Mouse (Mus musculus) retina, embryonic 14.5 days (tissue): ENCODE results near the gene Zcchc2.

Experiments used
- DNase-seq: peaks from one replicate; pipeline ENCODE4 v3.0.0-alpha.2; 2015; ENCODE audit warnings: low spot score

Zcchc2 gene

DNA sequence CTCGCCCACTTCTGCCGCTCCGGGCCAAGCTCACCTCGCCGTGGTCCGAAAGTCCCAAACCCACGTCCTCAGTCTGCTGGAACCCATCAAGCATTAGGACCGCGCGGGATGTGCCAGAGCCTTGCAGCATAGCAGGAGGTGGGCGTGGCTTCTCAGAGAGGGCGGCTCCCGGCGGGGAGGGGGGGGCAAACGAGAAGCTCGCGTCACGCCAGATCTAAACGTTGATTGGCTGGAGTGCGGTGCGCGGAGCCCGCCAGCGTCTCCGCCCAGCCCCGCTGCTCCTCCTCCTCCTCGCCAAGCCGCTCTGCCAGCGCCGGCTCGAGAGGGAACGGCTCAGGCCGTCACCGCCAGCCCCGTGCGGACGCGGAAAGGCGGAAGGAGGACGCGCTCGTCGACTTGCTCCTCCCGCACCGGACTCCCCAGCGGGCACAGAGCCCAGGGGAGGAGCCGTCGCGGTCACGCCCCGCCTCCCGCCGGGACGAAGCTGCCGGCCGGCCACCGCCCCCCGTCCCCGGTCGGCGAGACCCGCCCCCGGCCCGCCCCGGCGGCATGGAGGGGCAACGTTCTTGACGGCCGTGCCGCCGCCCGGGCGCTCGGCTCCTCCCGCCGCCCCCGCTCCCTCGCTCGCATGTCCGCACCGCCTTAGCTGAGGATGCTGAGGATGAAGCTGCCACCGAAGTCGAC is at the start of gene Zcchc2:
Zcchc2 (plus strand) TSS at position 269 of the 684 bp plus-strand sequence.
- DNase-seq = peak; percentile 99

DNA sequence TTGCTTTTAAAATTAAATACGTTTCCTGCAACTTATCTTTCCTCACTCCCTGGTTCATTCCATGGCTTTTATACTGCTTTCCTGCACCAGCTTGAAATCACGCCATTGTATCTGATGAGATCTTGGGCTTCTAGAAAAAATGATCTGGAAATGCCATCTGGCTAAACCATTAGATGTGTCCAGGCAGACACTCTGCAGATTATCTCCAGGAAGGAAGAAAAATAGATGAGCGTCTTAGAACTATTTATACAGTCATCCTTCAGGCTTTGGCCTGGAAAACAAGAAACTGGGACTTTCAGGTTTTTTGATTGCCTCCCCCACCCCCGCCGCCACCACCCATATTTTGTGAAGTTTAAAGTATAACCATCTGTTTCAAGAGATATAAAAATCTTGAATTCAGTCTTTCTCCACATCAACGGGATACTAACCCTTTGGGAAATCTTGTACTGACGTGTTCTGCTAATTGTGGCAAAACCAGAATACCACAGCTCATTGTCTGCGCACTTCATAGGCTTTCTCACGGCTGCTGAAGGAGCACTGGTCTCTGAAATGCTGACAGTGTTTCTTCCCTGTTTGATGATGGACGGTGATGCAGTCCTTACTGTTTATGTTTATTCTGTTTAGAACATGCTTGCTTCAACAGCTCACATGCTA is 45.2 kb upstream of the Zcchc2 start:
- DNase-seq = no peak

DNA sequence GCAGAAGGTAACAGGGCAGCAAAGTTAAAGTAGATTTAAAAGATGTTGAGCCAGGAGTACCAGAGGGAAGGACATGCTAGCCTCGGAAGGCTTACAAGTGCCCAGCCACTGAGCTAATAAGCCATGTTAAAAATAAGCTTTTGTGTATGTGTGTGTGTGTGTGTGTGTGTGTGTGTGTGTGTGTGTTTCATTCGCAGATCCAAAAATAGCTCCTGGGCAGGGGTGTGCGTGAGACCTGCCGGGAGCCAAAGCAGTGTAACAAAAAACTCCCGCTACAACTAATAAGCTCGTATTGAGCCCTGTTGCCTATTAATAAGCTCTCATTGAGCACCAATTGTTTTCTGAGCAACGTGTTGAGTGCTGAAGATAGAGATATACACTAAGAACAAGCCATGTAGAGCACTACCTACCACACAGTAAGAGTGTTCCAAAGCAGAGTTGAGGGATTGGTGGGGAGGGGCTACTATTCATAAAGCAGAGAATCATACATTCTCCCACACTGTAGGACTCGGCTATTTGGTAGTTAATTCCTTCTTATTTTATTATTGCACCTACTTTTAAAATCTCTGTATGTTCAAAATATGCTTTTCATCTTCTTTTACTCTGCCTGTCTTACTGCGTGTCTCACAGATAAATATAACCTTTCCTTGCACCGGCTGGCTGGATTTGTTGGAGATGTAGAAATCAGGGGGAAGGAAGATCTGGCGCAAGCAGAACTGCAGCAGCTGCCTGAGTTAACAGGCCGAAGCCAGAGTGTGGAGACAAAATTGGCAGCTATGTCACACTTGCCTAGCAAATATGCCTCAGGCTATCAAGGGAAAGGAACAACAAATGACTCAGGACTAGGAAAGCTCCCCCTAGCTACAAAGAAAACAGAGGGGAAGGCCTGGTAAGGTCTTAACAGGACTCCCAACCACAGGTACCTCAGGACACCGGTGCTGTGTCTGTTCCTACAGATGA is 43.3 kb upstream of the Zcchc2 start:
- no peak for DNase-seq

DNA sequence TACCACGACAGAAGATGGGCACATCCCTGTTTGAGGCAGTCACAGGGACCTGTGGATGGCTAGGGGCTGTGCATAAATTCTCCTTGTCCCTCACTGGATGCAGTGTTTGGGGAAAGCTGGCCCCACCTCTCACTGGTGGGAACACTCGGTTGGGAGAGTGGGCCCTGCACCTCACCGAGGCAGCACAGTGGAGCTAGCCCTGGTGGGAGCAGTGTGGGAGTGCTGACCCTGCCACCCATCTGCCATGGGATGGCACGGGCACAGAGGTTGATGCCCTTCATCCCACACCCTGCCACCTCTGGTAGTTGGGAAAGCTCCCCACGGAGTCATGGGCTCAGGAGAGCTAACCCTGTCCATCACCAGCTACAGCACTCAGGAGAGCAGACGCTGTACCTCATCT is 41.9 kb upstream of the Zcchc2 start:
- no peak for DNase-seq

DNA sequence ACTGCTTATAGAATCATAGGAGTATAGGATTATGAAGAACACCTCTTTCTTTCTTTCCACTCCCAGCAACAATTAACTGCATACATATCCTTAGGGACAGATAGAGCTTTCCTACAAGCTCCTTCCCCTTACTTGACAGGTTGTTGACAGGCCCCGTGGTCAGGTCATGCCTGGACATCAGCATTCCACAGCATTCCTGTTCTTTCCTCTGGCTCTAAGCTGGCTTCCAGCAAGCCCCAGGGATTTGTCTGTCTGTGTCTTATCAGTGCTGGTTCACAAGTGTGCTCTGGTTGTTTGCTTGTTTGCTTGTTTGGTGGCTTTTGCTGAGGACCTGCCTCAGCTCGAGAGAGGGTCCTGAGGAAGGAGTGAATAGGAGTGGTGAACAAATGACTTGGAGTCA is 36.6 kb upstream of the Zcchc2 start:
- no peak for DNase-seq

DNA sequence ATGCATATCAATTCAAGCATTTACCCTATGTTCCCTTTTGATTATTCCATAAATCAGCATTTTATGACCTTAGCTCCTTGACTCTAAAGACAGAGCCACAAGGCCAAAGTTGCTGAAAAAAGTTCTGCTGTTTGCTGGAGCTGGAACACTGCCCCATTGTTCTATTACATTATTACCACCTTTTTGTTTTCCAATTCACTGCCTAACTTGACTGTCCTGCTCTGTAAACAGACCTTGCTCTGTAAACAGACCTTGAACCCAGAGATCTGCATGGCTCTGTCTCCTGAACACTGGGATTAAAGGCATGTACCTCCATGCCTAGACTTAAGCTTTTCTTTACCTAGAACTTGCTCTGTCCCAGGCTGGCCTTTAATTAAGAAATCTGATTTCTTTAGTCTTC is 36.2 kb upstream of the Zcchc2 start:
- DNase-seq = no peak

DNA sequence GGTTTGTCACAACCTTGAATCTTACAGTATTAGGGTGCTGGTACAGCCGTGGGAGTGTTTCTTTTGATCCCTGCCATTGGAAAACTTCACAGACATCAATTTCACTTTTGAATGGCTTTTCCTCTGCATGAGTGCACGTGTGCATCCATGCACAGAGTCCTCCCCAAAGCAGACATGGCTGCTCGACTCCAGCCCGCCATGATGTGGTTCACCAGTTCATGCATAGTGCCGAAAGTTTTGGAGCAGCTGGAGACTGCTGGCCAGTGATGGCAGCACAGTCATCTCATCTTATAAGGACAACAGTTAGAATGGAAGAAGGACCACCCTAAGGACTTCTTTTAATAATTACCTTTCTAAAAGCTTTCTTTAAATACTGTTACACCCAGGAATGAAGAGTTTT is 34.1 kb upstream of the Zcchc2 start:
- DNase-seq = no peak

DNA sequence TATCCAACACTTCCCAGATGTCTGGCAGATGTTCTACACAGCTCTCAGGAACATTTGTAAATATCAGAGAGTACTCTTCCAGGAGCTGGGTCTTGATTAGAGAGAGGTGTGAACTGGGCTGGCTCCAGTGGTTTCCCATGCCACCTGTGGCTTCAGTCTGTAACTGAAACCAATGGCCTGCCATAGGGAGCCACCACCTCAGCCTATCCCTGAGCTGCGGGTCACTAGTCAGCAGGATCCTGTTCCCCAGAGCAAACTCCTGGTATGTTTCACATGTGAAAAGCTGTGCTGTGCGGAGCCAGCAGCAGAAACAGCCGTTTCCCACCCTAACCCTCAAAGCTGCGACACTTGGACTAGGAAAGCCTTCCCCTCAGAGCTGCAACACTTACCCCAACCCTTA is 28.7 kb upstream of the Zcchc2 start:
- DNase-seq = no peak

DNA sequence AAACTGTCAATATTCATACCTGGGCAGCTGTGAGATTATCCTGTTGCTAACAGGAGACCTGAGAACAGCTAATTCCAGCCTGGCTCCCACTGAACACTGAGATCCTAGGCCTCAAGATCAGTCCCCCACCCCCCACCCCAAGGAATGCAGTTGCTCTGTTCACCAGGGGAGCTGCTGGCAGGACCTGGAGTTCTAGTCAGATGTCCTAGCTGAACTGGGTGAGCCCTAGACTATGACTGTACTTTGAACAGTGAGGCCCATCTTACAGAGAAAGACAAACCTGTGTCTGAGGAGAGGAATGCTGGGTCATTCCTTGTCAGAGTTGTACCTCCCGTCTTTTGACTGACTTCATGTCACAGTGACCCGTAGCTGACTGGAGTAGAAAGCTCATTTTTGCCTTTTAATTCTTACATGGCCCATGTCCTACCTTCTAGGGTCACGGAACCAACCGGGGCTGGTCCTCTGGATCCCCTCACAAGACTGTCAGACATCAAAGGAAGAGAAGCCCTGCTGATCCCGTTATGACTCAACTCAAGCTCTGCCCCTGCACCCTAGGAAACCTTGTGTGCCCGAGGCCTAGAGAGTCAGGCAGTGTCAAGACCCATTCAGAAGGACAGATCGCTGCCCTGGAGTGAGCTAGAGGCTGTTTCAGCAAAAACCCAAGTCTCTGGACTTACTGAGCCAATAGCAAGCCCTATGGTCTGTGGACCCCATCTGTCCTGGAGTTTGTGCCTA is 28.0 kb upstream of the Zcchc2 start:
- no peak for DNase-seq

DNA sequence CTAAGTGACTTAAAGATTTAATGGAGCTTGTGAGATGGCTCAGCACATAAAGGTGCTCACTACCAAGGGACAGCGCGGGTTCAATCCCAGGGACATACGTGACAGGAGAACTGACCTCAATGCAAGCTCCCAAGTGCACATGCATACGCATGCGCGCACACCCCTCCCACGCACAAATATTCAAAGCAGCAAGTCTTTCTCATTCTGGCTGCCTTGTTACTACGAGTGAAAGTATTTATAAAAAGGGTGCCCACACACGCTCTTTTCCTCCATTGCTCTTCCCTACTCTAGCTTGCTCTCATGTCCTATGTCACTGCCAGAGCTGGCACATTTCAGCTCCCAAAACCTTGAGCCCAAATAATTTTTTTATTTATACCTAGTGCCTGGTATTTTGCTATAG is 27.4 kb upstream of the Zcchc2 start:
- no peak for DNase-seq

DNA sequence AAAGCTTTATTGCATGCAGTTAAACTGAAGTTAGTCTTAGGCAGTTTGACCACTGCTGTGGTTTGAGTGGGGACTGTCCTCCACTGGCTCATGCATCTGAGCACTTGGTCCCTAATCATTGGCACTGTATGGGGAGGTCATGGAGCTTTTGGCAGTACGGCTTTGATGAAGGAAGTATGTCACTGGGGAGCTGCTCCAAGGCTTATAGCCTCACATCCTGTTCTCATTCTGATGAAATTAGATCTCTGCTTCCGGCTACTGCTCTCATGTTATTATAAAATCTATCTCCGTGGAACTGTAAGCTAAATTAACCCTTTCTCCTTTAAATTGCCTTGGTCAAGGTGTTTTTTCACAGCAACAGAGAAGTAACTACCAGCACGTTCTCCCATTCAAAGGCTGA is 25.7 kb upstream of the Zcchc2 start:
- no peak for DNase-seq

DNA sequence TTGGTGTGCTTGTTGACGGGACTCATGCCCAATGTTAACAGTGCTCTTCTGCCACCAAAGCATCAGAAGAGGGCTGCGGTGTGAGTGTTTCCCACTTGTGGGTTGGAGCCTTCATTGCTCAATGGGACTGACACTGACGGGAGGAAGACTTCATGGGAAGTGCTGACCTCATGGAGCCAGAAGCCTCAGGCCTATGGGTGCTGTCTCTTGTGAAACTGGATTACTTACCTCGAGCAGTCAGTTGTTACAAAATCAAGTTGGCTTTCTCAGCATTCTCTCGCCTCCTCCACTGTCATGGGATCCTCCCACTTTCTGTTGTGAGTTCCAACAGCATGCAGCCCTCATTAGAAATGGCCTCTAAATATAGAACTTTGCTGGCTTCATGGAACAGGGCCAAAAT is 25.0 kb upstream of the Zcchc2 start:
- no peak for DNase-seq

DNA sequence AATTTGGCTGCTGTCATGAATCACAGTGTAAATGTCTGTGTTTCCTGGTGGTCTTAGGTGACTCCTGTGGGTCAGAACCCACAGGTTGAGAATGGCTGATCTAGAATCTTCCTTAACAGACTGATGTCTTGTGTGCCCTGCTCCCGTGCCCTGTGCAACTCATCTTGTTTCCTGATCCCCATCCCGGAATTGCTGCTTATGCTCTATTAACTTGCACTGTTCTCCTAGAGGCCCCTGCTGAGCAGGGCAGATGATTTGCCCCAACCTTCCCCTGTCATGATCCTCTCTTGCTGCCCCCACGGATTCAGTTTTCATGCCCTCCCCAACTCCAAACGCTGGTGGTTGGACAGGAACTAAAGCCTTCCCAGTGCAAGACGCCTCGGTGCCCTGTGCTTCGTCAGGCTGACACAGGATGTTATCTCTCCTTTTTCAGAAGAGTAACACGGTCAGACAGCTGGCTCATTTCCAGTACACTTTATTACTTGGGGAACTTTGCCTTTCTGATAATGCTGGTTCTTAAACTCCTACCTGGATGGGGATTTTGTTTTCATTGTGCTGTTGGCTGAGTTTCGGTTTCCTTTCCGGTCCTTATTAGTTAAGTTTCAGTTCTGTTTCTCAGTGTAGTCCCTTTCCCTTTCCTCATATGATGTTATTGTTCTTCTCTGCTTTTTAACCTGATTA is 18.6 kb upstream of the Zcchc2 start:
- peak; percentile 13 for DNase-seq

DNA sequence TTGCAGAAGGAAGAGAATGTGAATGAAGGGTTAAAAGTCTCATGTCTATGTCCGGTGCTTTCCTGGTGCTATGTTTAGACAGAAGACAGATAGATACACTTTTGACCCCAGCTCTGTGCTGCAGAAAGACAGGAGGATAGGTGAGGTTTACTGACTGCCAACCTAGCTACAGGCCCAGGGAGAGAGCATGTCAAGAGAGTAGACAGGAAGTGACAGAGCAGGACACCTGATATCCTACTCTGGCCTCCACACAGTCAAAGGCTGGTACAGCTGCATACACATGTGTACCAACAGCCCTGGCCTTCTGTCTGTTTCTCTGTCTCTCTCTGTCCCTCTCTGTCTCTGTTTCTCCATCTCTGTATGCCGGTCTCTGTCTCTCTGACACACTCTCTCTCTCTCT is 16.2 kb upstream of the Zcchc2 start:
- DNase-seq = no peak

DNA sequence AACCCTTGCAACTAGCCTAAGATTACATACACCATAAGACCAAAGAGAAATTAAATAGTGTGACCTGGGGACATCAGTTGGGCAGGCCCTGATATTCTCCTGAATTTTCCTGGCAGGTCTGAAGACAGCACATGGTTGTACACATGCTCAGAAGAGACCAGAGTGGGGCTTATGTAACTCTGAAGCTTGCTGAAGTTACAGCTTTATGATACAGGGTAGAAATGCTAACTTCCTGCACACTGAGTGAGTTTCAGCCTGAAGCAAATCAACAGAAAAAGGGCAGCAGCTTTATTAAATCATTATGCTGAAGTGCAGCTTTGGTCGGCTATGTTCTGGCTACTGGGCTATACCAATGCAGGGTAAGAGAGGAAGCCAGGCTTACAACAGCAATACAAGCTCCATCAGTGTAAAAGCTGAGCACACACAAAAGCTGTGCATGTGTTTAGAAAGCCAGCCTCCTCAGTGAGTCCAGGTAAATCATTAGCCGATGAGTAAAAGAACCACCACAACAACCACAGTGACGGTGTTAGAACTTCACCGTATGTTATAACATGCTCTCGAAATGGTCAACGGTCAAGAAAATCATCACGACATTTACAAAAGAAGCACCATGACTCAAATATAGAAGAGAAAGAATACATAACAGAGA is 12.6 kb upstream of the Zcchc2 start:
- DNase-seq = no peak

DNA sequence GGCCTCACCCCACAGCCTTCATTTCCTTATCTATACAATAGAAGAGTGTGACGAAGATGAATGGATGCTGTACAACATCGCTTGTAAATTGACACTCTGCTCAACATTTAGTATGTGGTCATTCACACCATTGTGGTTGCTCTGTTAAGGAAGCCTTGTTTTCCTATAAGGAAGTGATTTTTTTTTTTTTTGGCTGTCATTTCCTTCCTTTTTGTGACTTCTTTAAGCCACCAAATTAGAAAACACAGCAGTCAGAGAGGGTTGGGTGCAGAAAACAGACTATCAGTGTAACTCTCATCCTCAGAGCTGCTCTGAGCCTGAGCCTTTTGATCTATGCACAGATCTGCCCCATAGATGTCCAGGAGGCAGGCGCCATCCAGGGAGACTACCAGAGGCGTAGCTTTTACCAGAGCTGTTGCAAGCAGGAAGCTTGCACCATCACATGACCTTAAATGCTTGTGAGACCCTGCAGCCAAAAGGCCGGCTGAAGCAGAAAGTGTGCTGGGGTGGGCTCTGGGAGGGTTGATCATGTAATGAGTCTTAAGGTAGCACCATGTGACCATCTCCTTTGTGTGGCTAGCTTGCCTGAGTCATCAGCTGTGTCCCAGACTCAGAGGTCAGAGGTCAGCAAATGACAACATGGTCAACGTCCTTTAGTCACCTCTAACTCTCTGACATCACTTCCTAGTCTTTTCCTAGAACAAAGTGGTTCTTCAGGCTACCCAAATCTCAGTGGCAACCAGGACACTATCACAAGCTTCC is 9.2 kb upstream of the Zcchc2 start:
- no peak for DNase-seq

DNA sequence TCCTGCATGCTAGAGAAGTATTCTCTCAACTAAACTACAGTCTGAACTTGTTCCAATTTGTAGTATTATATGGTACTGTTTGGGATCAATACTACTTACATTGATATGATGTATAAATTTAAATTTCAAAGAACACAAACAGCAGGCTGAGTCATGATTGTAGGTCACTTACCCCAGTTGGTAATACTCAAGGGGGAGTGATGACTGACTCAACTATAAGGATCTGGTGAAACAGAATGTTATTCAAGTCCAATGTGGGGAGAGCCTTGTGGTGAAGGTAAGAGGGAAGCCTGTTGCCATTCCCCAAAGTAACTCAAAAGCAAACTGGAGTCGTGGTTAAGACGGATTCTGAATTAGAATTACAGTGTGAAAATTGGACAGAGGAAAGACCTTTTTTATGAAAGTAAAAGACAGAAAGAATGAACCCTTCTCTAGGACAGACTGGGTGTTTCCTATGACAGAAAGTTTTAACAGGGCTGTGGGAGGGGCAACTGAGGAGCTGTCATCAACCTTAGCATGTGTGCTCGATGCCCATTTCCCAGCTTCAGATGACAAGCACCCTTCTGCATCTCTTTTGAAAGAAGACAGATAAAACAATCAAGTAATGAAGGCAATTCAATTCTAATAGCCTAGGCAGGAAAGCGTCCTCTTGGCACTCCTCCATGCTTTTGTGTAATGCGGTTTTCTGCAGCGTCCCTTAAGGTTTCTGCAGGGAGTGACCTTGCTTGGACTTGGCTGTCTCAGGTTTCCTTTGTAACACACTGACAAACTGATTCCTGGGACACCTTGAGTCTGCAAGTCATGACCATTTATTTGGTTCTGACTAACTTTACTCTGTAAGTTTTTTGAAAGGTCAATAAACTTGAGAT is 7.5 kb upstream of the Zcchc2 start:
- DNase-seq = no peak

DNA sequence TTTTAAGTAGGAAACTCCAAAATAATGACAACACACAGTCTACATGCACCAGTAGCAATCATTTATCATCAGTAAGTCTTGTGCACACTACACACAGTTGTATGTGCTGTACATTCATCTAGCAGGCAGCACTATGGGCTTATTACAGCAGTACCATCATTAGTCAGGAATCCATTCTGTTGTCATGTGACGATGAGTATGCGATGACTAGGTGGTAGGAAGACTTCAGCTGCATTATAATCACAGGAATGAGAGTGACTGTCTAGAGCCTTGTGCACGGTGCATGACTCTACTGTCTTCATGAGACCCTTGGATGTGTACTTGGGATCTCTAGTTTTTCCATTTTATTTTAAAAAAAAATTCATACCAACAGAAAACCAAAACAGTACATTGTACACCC is 6.0 kb upstream of the Zcchc2 start:
- no peak for DNase-seq

DNA sequence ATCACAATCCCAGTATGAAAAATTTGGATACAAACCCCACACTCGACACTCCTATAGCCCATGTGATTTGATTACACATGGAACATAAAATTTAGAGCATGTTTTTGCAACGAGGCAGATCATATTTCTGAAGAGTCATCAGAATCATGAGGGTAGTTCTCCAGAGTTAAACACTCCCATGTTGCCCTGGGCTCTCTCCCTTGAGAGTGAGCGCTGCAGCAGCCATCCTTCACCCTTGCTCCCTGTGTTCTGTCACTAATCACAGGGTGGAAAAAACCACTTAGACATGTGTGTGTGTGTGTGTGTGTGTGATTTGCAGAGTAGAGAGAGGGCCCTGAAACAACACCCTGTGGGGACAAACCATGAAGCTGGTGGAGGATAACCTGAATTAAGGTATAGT is 2.0 kb upstream of the Zcchc2 start:
- no peak for DNase-seq
